Mouse (Mus musculus): ENCODE measurements at regions not wholly inside any gene's neighbourhood (a gene's known extent, or its start where the extent isn't known, plus 50 kb on each side); places are given as distances from the start of the nearest gene placed in this dataset.

- Histone ChIP-seq H3K4me3 (ENCODE audit: low read depth, low read length) (no peak overlapping the region), H3K27me3 (ENCODE audit: control insufficient read depth, insufficient read depth, low read length) (no peaks in the 10 kb centered on the region), H3K4me1 (replicated peaks; ENCODE audit: control insufficient read depth, insufficient read depth, low read length) (no peaks in the 10 kb centered on the region), H3K27ac (ENCODE audit: low read depth, low read length) (no peak overlapping the region), H3K9ac (ENCODE audit: low read length) (no peak overlapping the region), H3K36me3 (ENCODE audit: control insufficient read depth, insufficient read depth, low read length) (no peaks in the 10 kb centered on the region), H3K4me2 (ENCODE audit: low read depth, low read length, severe bottlenecking) (no peak overlapping the region), H3K9me3 (ENCODE audit: control insufficient read depth, low read length) (no peaks in the 10 kb centered on the region)
- no peak for DNase-seq (ENCODE audit: low spot score)
- WGBS, result 76% methylated on average over 1 of the region's 1 CpGs
- ATAC-seq (replicated peaks; ENCODE audit: low FRiP score), result no peak
Measured at GRCm38 (mm10) chr2:162712972-162713371, 52.0 kb upstream of the Ptprt start.

- no peaks in the 10 kb centered on the region for H3K4me1 ChIP-seq (replicated peaks; ENCODE audit: control insufficient read depth, insufficient read depth, low read length)
- H3K4me2 ChIP-seq (ENCODE audit: low read depth, low read length, severe bottlenecking), result no peak overlapping the region
- ATAC-seq (replicated peaks; ENCODE audit: low FRiP score) (no peak), DNase-seq (ENCODE audit: low spot score) (no peak)
- 91% methylated on average over 9 of the region's 9 CpGs for WGBS
- H3K36me3 ChIP-seq (ENCODE audit: control insufficient read depth, insufficient read depth, low read length), result no peaks in the 10 kb centered on the region
- no peaks in the 10 kb centered on the region for H3K9me3 ChIP-seq (ENCODE audit: control insufficient read depth, low read length)
- H3K27ac ChIP-seq (ENCODE audit: low read depth, low read length), result no peak overlapping the region
- H3K4me3 ChIP-seq (ENCODE audit: low read depth, low read length), result no peak overlapping the region
- no peak overlapping the region for H3K9ac ChIP-seq (ENCODE audit: low read length)
- no peaks in the 10 kb centered on the region for H3K27me3 ChIP-seq (ENCODE audit: control insufficient read depth, insufficient read depth, low read length)
Measured at GRCm38 (mm10) chr2:162712394-162712793, 51.4 kb upstream of the Ptprt start.
